Mouse (Mus musculus) right cerebral cortex, postnatal 4 days (tissue): ENCODE data around the gene Socs5.

Experiments used
- DNase-seq: peaks from one replicate; pipeline ENCODE4 v3.0.0-alpha.2; 2022

Socs5 gene

DNA sequence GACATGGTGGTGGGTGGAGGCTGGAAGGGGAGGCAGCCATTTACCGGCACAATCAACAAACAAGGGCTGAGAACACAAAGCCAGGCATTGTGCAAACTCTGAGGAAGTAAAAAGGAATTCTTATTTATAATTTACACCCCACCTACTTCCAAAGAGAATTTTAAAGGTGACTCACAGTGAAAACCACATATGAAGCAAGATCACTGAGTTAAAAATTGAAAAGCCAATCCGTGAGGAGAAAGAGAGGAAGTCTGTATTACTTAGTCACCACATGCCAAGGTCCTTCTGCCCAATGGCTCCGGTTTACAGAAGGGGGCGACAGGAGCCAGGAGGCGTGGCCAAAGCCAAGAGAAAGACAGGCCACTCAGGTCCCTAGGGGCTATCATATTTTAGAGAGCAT lies 62.9 kb downstream of the Socs5 start:
- no peak for DNase-seq

DNA sequence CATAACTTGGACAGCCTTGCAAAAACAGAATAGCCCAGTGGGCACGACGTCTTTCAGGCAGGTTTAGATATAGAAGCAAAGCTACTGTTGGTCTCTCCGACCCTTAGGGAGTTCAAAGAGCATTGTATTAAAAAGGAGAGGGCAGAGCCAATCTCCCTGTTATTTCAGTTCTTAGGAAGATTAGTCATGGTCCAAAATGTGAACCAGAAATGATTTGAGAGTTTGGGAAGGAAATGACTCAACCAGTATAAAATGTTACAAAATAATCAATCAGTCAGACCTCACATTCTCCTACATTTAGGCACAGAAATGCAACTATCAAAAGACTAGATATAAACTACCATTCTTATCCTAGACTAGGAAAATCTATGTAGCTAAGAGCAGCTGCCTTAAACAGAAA lies 64.6 kb downstream of the Socs5 start:
- DNase-seq: no peak

DNA sequence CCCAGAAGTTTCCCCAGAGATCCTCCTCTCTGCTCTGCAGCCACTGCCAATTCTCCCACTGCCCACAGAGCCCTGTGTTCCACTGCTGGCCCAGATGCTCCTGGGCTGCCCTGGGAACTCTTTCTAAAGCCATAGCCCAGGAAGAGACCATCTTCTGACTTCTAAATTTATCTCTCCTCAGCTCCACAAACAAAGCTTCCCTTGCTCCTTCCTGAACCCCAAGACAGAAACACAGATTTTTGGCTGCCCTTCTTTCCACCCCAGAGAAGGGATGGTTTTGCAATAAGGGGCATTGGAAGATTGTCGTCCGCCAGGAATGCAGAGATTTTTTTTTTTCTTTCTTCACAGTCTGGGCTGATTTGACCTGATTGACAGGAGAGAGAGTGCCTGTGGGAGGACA lies 66.5 kb downstream of the Socs5 start:
- DNase-seq: no peak

- DNase-seq: no peak
Observed at GRCm38 (mm10) chr17:87174651-87175331, 67.3 kb downstream of the Socs5 start.

GRCm38 (mm10) chr17:87176066-87177012 lies 68.9 kb downstream of the Socs5 start:
- no peak for DNase-seq

DNA sequence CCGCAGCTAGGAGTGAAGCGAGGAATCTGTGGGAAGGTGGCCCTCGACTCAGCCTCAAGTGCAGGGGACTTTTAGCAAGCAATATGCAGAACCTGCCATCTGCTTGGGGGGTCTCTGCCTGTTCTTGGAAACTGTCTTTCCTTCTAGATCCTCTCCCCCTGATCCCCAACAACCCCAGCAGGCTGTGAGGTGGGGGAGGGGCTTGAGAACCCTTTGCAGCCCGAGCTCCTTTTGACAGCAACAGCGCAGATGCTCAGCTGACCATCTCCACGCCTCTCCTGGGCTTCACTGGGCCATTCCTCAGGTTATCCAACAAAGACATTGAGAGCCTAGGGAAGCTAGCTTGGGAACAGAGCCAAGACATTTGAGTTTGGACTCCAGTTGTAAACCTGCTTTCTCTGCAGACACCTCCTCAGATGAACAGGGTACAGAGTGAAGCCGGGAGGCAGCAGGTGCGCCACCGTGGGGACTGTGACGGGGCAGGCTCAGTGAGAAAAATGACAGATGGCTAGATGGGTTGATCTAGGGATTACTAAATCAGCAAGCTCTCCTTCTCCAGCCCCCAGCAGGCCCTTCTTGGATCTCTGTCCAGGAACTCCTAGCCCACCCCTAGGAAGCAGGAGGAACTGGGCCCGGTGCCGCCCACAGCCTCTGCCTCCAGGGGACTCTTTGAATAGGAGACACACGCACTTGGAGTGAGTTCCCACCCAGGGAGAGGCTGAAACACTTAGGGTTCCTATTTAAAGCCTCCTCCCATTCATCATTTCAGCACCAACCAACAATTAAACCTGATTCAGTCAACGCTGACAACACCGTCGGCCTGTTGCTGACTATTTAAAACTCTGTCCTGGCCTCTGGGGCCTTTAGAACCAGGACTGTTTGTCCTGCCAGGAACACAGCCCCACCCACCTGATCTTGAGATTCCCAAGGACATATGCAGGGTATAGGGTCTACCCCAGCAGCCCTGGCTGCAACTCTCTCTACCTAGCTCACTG lies 71.4 kb downstream of the Socs5 start:
- DNase-seq: no peak

DNA sequence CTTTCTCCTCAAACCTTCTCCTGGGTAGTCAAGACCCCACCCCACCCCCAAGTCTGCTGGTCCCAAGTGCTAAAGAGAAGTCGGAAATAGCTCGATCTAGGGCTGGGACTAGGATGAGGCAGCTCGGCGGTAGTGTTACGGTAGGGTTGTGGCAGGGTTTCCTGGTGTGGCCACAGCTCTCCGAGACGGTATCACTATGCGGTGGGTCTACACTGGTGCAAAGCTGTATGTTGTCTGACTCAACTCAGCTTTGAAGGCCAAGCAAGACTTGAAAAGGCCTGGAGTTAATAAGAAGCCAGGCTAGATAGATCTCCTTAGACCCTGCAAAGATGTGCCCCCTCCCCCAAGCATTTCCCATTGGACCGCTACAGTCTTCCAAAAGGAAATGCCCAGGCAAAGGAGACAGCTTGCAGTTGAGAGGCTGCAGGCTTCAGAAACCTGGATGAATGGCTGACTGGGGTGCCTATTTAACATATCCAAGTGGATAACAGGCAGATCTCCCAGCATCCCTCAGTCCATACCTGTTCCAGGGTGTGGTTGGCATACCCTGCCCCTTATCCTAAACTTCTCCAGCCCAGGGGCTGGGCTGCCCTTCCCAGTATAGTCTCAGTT lies 72.6 kb downstream of the Socs5 start:
- no peak for DNase-seq

DNA sequence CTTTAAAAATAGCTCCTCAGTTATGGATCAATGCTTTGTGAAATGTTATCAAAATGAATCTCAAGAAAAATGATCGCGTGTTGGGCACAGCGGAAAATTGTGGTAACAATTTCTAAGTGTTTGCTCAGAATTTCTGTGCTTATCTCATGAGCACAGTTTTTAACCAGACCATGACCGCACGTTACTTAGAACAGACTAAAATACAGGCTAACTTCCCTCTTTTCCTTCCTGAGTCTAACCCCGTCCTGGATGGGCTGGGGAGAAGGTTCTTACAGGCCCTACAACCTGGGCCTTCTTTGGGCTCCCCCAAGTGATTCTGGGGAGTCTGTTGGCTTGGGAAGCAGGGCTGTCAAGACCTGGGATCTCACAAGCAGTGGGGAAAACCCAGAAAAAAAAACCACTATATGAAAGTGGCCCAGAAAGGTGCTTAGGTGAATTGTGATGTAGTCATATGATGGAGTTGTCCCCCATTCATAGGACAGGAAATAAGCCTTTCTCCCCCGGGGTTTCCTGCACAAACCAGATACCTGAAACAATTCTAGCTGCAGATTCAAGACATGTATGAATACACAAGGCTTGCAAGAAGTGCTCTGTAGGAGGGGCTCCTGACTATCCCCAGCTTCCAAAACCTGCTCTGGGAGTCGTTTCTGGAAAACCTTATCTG lies 74.3 kb downstream of the Socs5 start:
- no peak for DNase-seq

DNA sequence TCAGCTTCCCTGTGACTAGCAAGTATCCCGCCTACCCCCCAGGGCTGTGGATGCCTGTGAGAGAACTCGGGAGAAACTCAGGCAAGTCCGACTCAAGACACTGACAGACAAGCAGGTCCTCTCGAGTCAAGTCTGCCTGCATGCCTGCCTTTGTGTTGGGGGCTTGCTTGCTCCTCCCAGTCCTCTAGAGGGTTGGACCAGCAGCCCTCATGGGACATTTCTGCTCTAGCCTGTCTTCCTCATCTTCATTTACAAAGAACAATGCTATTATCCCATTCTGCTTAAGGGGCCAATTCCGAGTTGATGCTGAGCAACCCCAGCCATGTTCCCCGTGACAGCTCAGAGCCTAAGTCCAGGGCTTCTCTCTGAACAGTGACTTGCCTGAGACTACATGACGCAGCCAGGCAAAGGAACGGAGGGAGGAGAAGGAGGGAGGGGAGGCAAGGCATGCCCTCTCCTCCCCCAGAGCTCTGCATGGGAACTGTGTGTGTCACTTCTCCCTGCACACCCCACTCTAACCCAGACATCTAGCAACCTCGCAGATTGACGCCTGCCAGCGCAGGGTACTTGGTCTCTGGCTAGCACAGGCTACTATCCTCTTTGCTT lies 78.1 kb downstream of the Socs5 start:
- no peak for DNase-seq

DNA sequence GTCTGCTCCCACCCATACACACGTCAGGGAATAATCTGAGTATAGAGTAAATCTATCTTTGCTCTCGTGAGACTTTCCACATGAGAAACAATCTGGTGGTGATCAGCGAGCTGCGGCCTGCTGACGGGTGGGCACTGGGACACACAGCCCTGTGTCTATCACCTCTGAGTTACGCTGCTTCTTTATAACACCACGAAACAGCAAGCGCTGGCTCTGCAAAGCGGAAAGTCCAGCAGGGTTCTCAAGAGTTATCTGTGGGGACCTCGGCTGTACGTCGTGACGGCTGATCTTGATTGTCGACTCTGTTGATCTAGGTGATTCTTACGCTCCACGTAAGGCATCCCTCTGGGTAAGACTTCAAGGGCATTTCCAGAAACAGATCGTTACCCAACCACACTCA lies 79.5 kb downstream of the Socs5 start:
- no peak for DNase-seq
